Mouse (Mus musculus) hindbrain, embryonic 12.5 days (tissue): ENCODE data around the gene Prss30. TPM values are rescaled to one million over a fixed set of nuclear protein-coding genes. Genes with fewer than 3 reads are reported as not detected.

ENCODE experiments used
- ATAC-seq: fragments of 200-750 bp; cut with Nextera tagmentation; 2 replicates; pipeline ENCODE4 v1.8.0; 2017; ENCODE audit warnings: moderate TSS enrichment; ENCODE audit not compliant: low FRiP score
- H3K27ac ChIP-seq: fragments of 300-500 bp; sonication (generic); 2 replicates; pipeline ENCODE4 v1.5.1; 2016; ENCODE audit warnings: mild to moderate bottlenecking
- H3K27me3 ChIP-seq: fragments of 300-500 bp; sonication (generic); 2 replicates; pipeline ENCODE4 v1.6.1; 2016; ENCODE audit warnings: mild to moderate bottlenecking
- H3K36me3 ChIP-seq: fragments of 300-500 bp; sonication (generic); 2 replicates; pipeline ENCODE4 v1.6.1; 2016; ENCODE audit warnings: mild to moderate bottlenecking
- H3K4me1 ChIP-seq: fragments of 300-500 bp; sonication (generic); 2 replicates; pipeline ENCODE4 v1.6.1; 2016
- H3K4me2 ChIP-seq: fragments of 300-500 bp; sonication (generic); replicated peaks from 2 replicates; pipeline ENCODE4 v1.6.1; 2016; ENCODE audit warnings: mild to moderate bottlenecking
- H3K4me3 ChIP-seq: fragments of 300-500 bp; sonication (generic); 2 replicates; pipeline ENCODE4 v1.5.1; 2016; ENCODE audit warnings: mild to moderate bottlenecking
- H3K9ac ChIP-seq: fragments of 300-500 bp; sonication (generic); 2 replicates; pipeline ENCODE4 v1.6.1; 2016; ENCODE audit warnings: mild to moderate bottlenecking, moderate library complexity
- H3K9me3 ChIP-seq: fragments of 300-500 bp; sonication (generic); replicated peaks from 2 replicates; pipeline ENCODE4 v1.6.1; 2016; ENCODE audit warnings: mild to moderate bottlenecking
- WGBS: fragments of 180-500 bp; shearing (Covaris S2); methylation state at CpG from one replicate; pipeline ENCODE4 v1.1.7; 2016; 5-methylcytosine and 5-hydroxymethylcytosine counted together
- microRNA-seq: library from miRNA; unstranded; fragments of <30 nt; microRNA quantifications from one replicate; pipeline ENCODE4, GENCODE M21; 2017
- polyA plus RNA-seq: library from polyadenylated mRNA; unstranded; fragments of >200 nt; fragmentation: Nextera tagmentation; extraction: Ambion mirVana; gene quantifications from 2 replicates; pipeline ENCODE4 v1.2.1, GENCODE M21; 2016

The Prss30 gene
- polyA plus RNA-seq, 1 experiment from 2014 or later: not detected

- Histone ChIP-seq H3K27me3 (no peaks in the 10 kb centered on the region), H3K9me3 (no peaks in the 10 kb centered on the region), H3K4me2 (no peak within 1 kb of the TSS), H3K4me1 (no peaks in the 10 kb centered on the region), H3K36me3 (no peaks in the 10 kb centered on the region), H3K9ac (no peak within 1 kb of the TSS), H3K27ac (no peak within 1 kb of the TSS), H3K4me3 (no peak within 1 kb of the TSS)
- ATAC-seq: no peak
These were observed 39.0 kb downstream of the Prss30 start, which contains the start of gene Sbp for GRCm38 (mm10) chr17:23941372-23941771. Gene Sbp, plus strand, starts transcription at chr17:23941672.

- WGBS: 86% methylated on average over 5 of the region's 5 CpGs
- H3K36me3 ChIP-seq: no peaks in the 10 kb centered on the region
- H3K4me3 ChIP-seq: no peak overlapping the region
- no peak overlapping the region for H3K27ac ChIP-seq
- H3K27me3 ChIP-seq: no peaks in the 10 kb centered on the region
- H3K4me2 ChIP-seq: no peak overlapping the region
- no peak for ATAC-seq
- no peak overlapping the region for H3K9ac ChIP-seq
- H3K4me1 ChIP-seq: no peaks in the 10 kb centered on the region
- no peaks in the 10 kb centered on the region for H3K9me3 ChIP-seq
These were observed 49.2 kb downstream of the Prss30 start for GRCm38 (mm10) chr17:23931157-23931556.

GRCm38 (mm10) chr17:23925090-23925493 is 55.3 kb downstream of the Prss30 start:
- no peaks in the 10 kb centered on the region for H3K36me3 ChIP-seq
- peak overlapping the region; percentile 95 for H3K27ac ChIP-seq
- ATAC-seq: peak; percentile 89
- H3K27me3 ChIP-seq: no peaks in the 10 kb centered on the region
- peaks cover 11% of the 10 kb centered on the region for H3K4me1 ChIP-seq
- WGBS: 0% methylated on average over 14 of the region's 14 CpGs
- no peaks in the 10 kb centered on the region for H3K9me3 ChIP-seq
- H3K4me3 ChIP-seq: peak overlapping the region; percentile 54
- H3K4me2 ChIP-seq: peak overlapping the region; percentile 84
- H3K9ac ChIP-seq: peak overlapping the region; percentile 64

GRCm38 (mm10) chr17:23924531-23925007 is 55.8 kb downstream of the Prss30 start:
- WGBS: under 1% methylated on average over 29 of the region's 29 CpGs
- Histone ChIP-seq H3K27ac (peak overlapping the region; percentile 95), H3K27me3 (no peaks in the 10 kb centered on the region), H3K4me1 (peaks cover 11% of the 10 kb centered on the region), H3K9me3 (no peaks in the 10 kb centered on the region), H3K36me3 (no peaks in the 10 kb centered on the region), H3K9ac (peak overlapping the region; percentile 64), H3K4me3 (peak overlapping the region; percentile 54), H3K4me2 (peak overlapping the region; percentile 84)
- ATAC-seq: peak; percentile 97

Small RNA genes lying within 50 kb of the gene (microRNA-seq; reads per million reads assigned to microRNA genes)
- not detected for gene Gm27700

Other genes starting within 250 kb of the Prss30 start
- gene Paqr4, start 239.7 kb downstream of the Prss30 start, polyA plus RNA-seq: 40.3 and 41.6 TPM in 2 replicates
- 2.9 and 5.7 TPM in 2 replicates for gene Kremen2, start 234.7 kb downstream of the Prss30 start, polyA plus RNA-seq
- gene Flywch1, start 209.0 kb downstream of the Prss30 start, polyA plus RNA-seq: 203 and 212 TPM in 2 replicates
- 48.1 and 49.4 TPM in 2 replicates for gene Flywch2, start 194.5 kb downstream of the Prss30 start, polyA plus RNA-seq
- 670 and 682 TPM in 2 replicates for gene Srrm2, start 190.0 kb downstream of the Prss30 start, polyA plus RNA-seq
- gene Elob, start 151.4 kb downstream of the Prss30 start, polyA plus RNA-seq: 1,047 and 1,117 TPM in 2 replicates
- 0.26 TPM in 1 of 2 replicates, not detected in the other for gene Prss33, start 144.5 kb downstream of the Prss30 start, polyA plus RNA-seq
- not detected in 2 replicates for gene Prss32, start 136.7 kb downstream of the Prss30 start, polyA plus RNA-seq
- gene Prss41, start 136.4 kb downstream of the Prss30 start, polyA plus RNA-seq: 0.72 and 1.3 TPM in 2 replicates
- not detected in 2 replicates for gene Prss21, start 112.5 kb downstream of the Prss30 start, polyA plus RNA-seq
- not detected in 2 replicates for gene Dcpp1, start 99.7 kb downstream of the Prss30 start, polyA plus RNA-seq
- not detected in 2 replicates for gene Dcpp2, start 99.7 kb downstream of the Prss30 start, polyA plus RNA-seq
- not detected in 2 replicates for gene Dcpp3, start 63.1 kb downstream of the Prss30 start, polyA plus RNA-seq
- gene Sbp, start 38.9 kb downstream of the Prss30 start, polyA plus RNA-seq: not detected in 2 replicates
- not detected in 2 replicates for gene Sbpl, start 25.3 kb downstream of the Prss30 start, polyA plus RNA-seq
- 0.48 TPM in 1 of 2 replicates, not detected in the other for gene Prss22, start 17.5 kb upstream of the Prss30 start, polyA plus RNA-seq
- 0.31 and 0.34 TPM in 2 replicates for gene Prss27, start 57.6 kb upstream of the Prss30 start, polyA plus RNA-seq
- gene Kctd5, start 92.9 kb upstream of the Prss30 start, polyA plus RNA-seq: 94.2 and 97.0 TPM in 2 replicates
- 55.2 and 56.7 TPM in 2 replicates for gene Pdpk1, start 170.4 kb upstream of the Prss30 start, polyA plus RNA-seq
- 35.6 and 41.2 TPM in 2 replicates for gene Amdhd2, start 183.2 kb upstream of the Prss30 start, polyA plus RNA-seq
- 558 and 595 TPM in 2 replicates for gene Atp6v0c, start 189.1 kb upstream of the Prss30 start, polyA plus RNA-seq
- gene Tbc1d24, start 225.0 kb upstream of the Prss30 start, polyA plus RNA-seq: 13.5 and 17.0 TPM in 2 replicates
- 10.9 and 12.1 TPM in 2 replicates for gene Ntn3, start 229.0 kb upstream of the Prss30 start, polyA plus RNA-seq
- 14.8 and 15.6 TPM in 2 replicates for gene Tedc2, start 240.3 kb upstream of the Prss30 start, polyA plus RNA-seq